Mouse (Mus musculus): ENCODE data around the gene Nfix. TPM values are rescaled to one million over a fixed set of nuclear protein-coding genes. Genes with fewer than 3 reads are reported as not detected.

The Nfix gene
- total RNA-seq, 2 experiments from 2014 or later = 674 to 782 TPM

DNA sequence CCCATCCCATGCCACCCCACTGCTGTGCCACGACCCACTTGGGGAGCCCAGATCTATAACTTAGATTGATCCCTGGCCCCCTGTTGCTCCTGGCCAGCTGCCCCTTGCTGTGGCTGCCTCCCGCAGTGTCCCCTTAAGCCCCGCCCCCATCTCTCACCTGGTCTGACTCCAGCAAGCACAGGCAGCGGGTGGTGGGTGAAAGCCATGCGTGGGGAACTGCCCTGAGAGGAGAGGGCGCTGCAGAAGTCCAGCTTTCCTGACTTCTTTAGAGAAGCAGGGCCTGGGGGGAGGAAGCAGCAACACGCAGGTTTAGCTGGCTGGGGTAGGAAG, 76.6 kb downstream of the Nfix start:
- intact Hi-C loops (cut with DNase I) = no loop called here
- DNase-seq = no peak

DNA sequence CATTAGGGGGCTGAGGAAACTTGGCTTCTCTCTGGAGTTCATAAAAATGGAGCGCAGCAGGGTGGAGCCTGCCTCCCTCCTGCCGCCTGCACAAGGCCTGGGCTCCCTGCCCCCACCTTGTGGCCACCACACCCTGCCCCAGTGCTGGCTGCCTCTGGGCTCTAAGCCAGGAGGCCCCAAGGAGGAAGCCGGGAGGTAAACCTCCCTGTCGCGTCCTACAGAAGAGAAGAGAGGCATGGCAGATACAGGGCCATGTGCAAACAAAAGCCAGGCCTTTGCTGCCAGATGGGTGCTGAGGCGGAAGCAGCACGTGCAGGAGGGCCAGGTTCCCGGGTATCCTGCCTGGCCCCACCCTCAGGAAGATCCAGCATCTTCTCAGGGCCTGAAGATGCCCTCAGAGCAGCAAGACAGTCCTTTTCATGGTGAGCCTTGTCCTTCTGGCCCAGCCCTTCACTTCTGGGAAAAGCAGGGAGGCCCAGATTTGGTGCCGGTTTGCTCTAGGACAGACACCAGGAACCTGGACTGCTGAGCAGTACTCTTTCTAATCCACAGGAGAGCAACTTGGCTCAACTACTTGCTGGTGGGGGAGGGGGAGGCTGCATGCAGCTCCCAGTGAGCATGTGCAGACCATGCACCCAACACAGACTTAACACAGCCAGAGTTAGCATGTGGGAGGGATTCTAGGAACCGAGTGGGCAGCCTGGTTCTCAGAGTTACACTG, 77.1 kb downstream of the Nfix start, which contains the start of gene G430095P16Rik:
Gene G430095P16Rik, plus strand, starts transcription at position 158 of the 721 bp plus-strand sequence.
- peak; percentile 86 for DNase-seq
- intact Hi-C loops (cut with DNase I) = no loop called here

DNA sequence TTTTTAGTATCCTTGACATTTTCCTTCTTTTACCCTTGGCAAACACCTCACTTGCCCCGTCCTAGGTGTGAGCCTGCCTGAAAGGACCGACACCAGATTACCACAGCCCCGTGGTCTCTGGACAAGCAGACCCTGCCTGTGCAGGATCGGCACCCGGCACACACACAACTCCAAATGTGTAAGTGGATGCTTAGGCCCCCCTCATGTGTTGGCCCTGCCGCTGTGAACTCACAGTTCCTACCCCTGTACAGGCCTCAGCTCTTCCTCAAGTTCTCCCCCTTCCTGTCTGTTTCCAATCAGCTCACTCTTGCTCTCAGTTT, 77.7 kb downstream of the Nfix start:
- DNase-seq = no peak
- intact Hi-C loops (cut with DNase I) = no loop called here

DNA sequence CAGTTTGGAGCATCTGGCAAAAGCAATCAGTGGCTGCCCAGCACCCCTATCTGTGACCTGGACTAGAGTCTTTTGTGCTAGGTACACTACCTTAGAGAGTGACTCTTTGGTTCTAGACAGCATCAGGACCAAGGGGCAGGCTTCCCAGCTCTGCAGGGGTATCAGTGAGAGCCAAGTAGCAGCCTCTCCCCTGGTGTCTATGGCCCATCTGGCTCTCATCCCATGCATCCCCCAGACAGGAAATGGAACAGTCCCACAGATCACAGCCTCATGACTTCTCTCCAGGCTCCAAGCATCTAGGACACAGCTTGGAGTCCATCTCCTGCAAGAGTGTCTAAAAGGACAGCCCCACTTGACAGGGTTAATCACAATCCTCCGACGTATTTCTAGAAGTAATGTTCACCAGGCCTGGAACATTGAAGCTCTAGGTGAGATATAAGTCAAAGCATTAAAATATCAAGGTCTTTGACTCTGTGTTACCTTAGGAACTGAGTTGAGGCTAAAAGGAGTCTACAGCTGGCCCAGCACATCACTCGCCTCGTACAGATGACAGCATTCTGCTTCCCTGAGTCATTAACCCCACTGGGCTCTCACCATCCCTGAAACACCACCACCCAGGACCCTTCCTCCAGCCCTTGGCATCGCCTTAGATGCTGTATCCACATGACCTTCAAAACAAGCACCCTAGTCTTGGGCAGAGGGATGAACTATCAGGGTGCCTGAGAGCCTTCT, 81.0 kb downstream of the Nfix start:
- DNase-seq = no peak
- intact Hi-C loops (cut with DNase I) = no loop called here

DNA sequence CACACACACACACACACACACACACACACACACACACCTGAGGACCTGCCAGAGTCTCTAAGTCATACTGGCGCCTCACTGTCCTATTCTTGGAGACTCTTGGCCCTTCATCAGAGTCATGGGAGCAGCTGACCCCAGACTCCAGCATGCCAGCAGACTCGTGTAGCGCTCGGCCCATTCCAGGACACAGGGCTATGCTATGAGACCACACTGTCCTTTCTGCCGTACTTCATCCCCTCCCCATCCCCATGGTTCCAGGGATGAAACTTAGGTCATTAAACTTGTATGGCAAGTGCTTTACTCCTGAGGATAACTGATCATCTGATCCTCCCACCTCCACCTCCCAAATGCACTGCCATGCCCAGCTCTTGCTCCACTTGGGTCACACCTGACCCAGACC, 81.7 kb downstream of the Nfix start:
- DNase-seq = no peak
- intact Hi-C loops (cut with DNase I) = no loop called here

DNA sequence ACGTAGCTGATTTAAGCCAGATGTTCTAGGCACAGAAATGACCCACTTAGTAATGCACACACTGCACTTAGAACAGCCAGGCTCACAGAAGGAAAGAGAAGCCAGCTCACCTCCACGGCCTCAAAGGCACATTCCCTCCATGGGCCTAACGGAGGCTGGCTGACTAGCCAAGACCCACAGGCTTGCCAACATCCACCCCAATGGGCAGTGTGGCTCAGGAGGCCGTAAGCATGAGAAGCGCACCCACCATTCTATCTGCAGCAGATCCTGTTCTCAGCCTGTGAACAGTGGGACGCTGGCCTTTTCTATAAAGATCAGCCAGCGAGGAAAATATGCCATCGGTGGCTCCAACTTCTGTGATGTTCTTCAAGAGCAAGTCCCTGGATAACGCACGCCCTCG, 83.4 kb downstream of the Nfix start:
- DNase-seq = no peak
- intact Hi-C loops (cut with DNase I) = no loop called here

DNA sequence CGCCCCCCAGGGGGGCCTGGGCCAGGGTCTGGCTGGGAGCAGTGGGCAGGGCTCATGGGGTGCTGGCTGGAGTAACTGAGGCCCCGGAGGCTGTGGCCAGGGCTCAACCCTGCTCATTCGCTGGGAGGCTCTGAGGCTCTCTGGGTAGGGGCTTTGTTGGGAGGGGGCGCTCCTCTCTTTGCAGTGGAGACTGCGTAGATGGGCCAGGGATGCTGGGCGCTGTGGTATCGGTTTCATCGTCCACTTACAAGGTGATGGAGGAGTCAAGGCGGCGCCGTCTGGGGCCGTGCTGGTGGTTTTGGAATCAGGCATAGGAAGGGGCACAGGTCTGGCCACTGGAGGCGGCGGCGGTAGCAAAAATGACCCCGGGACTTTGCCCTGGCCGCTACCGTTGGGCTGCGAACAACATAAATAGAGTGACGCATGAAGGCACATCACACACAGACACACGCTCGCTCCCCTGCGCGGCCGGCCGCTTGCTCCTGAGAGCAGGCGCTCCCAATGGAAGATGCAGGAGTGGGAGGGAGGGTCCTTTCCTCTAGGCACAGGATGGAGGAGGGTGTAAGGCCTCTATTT, 84.2 kb downstream of the Nfix start:
- no peak for DNase-seq
- intact Hi-C loops (cut with DNase I) = no loop called here

DNA sequence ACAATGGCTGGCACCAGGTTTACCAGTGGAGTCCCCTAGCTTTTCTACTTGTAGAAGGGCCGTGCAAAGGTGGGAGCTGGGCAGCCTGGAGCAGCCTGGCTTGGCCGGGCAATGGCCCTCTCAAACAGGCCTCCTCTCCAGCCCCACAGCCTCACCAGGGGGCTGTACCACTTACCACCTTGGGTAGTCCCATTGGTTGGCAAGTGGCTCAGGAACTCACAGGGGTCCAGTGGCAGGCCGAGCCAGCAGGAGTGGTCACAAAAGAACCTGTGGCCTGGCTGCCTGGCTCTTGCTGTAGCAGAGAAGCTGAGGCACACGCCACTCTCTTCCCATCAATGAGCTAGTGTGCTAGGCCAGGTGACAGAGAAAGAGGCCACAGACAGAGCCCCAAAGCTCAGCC, 86.0 kb downstream of the Nfix start:
- DNase-seq = no peak
- intact Hi-C loops (cut with DNase I) = no loop called here

DNA sequence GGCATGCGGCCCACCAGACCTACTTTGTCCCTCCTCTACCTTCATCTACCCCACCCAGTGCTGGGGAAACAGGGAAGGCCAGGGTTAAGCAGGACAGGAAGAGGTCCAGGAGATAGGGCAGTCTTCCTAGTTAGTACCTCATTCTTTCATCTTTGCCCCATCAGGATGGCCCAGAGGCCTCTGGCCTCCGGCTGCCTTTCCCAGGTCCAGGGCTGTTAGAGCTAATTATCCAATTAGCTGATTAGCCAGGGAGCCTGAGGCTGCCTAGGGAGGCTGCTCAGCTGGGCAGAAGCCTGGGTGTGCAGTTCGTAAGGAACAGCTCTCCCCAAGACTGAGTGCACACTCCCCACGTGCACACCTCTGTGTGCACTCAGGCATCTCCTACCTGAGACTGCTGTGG, 86.8 kb downstream of the Nfix start:
- no peak for DNase-seq

DNA sequence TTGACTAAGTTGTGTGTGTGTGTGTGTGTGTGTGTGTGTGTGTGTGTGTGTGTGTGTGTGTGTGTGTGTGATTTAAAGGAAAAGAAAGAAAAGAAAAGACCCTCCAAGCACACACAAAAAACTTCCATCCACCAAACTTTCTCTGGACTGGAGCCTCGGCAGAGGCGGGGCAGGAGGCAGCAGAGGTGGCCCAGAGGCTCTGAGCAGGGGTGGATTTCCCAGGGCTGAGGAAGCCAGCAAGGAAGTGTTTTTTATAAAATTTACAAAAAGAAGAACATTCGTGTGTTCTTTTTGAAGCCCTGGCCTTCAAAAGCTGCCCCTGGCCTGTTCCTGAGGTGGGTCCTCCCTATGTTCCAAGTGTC, 87.4 kb downstream of the Nfix start:
- DNase-seq = no peak
- intact Hi-C loops (cut with DNase I) = no loop called here

More for the DNA sequence above, 86.8 kb downstream of the Nfix start:
- intact Hi-C loops (cut with DNase I) = no loop called here

DNA sequence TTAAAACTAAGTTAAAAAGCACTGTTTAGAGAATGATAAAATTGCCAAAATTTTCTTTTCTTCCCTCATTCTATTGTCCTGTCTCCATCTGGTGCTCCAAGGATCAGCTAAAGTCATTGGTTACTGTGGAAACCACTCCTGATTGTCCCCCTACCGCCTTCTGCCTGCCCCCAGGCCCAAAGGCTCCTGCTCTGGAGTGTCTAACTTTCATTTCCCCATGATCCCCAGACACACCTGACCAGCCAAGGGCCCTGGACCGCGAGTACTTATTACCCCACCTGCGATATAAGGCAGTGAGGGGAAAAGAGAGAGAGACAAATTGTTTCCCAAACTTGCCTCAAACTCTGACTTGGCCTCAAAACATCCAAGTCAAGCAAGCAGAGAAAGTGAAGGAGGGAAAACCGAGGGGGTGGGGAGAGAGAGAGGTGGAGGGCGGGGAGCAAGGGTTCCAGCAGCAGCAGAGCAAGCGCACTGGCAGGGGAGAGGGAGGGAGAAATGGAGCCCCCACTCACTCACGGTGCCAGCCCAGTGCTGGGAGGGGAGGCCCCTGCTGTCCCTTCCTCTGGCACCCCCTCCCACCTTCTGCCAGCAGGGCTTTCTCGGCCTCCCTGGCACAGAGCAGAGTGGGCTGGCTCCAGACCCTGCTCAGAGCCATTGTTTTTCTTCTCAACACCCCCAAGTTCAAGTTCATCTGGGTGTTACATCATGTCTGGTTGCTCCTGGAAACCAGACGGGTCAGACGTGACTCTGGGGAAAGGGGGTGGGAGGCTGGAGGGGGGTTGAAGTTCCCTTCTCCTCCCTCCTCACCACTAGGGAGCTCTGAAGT, 88.0 kb downstream of the Nfix start:
- intact Hi-C loops (cut with DNase I) = no loop called here
- DNase-seq = peak; percentile 95

DNA sequence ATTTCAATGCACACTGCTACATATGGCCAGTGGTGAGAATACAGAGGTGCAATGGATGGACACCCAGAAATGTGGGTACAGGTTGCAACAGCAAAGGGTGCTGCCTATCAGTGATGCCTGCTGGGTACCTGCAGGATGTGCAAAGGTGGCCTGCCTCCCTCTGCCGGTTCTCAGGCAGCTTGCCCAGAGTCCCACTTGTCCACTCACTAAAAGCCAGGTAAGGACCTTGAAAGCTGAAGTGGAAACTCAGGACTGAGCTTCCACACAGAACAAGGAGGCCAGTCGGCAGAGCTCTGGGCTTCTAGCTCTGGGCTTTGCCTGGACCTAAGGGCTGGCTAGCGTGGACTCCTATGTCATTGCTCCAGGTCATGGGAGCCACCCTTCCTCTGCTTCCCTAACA, 88.8 kb downstream of the Nfix start:
- DNase-seq = no peak
- intact Hi-C loops (cut with DNase I) = no loop called here

DNA sequence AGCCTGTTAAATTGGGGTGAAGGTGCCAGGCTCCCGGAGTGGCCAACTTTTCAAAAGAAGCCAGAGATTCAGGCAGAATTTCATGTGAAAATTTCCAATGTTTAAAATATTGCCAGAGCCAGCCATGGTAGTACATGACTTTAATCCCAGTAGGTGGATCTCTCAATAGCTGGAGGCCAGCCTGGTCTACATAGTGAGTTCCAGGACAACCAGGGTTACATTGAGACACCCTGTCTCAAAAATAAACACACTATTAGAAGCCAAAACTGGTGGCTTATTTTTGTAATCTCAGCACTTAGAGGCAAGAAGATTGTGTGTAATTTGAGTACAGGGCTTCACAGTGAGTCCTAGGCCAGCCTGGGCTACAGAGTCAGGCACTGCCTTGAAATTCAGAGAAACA, 90.2 kb downstream of the Nfix start:
- intact Hi-C loops (cut with DNase I) = no loop called here
- DNase-seq = no peak

DNA sequence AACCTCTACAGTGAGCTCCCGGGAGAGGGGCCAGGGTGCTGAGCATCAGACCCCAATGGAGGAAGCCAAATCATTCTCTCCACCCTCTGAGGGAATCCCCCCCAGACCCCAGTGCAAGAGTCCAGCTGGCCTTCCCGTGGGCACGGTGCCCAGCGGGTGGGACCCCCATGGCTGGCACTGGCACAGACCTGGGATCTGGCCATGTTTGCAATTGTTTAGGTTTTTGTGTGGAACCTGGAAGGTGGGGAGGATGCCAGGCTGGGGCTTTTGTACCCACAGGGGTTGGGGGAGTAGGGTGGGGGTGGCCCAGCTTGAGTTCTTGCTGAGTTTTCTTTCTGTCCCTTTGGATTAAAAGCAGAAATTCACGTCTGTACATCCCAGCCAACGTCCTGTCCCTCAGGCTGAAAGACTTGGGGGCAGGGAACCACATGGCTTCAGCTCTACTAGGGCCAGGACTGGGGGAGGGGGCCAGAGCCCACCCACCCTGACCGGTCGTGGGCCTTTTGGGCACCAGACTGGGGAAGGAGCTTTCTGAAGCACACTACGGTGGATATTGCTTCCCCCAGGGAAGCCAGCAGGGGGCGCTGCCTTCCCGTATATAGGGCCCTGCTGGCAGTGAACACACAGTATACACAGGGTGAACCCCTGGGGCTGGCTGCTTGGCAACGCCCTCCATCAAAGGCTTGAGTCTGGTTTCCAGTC, 91.2 kb downstream of the Nfix start:
- intact Hi-C loops (cut with DNase I) = no loop called here
- peak; percentile 95 for DNase-seq

DNA sequence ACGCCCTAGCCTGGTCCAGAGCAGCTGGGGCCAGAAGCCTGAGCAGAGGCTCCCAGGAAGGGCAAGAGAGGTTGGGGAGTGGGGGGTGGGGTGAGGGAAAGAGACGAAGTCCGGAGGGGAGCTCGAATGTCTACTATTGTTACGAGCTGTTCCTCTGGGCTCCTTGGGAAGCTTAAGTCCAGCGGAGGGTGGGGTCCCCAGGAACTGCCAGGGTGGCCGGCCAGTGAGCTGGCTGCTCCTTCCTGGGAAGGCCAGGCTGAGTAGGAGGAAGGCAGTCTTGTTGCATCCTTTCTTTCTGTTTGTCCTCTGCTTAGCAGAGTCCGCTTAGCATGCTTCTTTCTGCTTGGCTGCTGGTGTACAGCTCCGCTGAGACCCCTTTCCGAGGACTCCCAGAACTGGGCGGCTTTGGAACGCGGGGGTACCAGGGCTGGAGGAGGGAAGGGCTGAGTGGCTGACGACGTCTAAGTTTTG, 92.0 kb downstream of the Nfix start:
- intact Hi-C loops (cut with DNase I) = no loop called here
- DNase-seq = no peak

DNA sequence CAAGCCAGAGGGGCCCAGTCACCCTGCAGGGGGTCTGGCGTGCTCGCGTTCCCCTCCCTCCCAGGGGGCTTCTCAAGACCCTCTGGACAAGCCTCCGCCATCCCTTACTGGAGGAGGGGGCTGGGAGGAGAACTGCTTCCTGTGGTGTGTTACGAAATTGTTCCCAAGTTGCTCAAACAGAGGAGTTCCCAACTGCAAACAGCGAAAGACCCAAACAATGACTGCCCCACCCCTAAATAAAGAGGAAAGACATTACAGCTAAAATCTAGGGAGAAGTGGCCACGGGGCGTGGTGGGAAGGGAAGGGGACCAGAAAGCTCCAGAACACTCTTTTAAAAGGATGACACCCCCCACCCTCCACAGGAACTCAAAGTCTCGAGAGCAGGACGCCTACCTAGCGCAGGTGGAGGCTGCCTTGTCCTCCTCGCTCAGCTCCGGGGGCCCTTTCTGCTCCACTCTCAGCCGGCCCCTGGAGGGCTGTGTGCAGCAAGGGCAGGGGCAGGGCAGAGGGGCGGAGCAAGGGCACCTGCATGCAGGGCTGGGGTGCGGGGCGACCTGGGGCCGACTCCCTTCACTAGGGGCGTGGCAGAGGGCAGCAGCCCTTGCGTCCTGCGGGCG, 92.8 kb downstream of the Nfix start:
- intact Hi-C loops (cut with DNase I) = no loop called here
- DNase-seq = no peak

DNA sequence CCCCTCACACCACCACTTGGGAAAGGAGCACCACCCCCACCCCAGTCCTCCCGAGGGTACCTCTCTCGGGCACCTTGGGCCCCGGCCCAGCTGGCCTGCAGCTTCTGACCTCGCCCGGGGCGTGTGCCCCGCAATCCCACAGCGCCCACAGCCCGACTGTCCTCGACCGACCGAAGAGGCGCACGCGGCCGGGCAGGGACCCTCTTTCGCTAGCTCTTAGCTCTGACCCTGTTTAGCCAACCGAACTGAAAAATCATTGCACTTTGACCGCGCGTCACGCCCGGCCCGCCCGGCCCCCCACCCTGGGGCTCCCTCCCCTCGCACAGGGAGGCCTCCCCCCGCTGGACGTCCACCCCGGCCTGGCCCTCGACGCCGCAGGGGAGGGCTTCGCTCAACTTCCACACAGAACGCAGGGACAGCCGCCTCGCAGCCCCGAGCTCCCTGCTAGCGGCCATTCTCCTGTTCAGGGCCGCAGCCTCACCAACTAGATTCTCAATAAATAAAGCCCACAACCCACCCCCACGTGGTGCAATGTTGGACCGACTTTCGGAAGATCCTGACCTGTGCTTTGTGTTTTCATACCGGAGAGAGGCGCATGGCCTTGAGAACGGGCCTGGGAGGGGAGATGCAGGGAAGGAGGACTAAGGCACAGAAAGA, 93.4 kb downstream of the Nfix start:
- intact Hi-C loops (cut with DNase I) = no loop called here

DNA sequence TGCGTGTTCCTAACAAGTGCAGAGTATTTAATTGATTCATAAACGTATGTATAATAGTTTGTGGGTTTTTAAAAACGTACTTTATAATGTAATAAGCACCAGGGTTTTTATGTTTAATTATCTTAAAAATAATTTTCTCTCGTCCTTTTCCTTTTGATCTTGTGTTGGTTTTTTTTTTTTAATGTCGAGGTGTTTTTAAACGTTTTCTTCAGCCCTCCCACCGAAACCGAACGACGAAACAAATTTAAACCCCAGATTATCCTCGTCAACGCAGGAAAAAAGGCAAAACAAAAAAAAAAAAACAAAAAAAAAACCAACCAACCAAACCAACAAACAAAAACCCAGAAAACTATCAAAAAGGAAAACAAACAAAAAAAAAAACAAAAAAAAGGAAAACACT, 94.2 kb downstream of the Nfix start:
- no peak for DNase-seq
- intact Hi-C loops (cut with DNase I) = no loop called here

More for the DNA sequence above, 93.4 kb downstream of the Nfix start:
- DNase-seq = no peak

DNA sequence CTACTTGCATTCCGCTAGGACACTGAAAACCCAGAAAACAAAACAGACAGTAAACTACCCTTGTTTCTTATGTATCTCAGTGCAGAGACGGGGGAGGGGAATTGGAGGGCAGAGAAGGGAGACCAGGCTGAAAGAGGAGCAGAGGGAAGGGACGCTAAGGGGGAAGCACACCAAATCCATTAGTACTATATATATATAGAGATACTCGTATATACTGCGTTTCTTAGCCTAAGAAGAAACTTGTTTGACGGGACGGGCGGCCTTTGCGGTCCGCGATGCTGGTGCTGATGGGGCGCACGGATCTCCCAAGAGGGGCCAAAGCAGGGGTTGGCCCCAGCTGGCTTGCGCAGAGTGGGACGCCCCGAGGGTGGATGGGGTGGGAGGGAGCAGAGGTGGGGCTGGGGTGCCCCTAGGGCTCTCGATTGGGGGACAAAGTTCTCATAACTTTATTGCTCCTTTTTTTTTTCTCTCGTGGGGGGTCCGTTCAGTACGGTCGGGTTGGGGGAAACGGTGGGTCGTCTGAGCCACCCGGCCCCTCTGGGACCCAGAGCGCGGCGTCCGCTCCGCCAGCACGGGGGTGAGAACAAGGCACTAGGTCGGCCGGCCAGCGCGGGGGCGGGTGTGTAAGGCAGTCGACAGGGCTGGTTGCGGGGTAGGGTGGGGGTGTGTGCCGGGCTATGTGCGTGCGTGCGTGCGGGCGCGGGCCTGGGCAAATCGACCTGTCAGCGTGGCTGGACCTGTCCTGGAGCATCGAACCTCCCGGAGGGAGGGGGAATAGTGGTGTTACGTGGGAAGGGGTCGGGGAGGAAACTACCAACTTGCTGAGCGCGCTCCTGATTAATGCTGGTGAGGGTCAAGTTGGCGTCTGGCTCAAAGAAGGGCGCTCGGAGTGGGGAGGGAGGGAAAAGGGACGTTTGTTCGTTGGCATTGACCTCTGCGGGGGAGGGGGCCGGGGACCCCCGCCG, 95.0 kb downstream of the Nfix start:
- intact Hi-C loops (cut with DNase I) = no loop called here
- no peak for DNase-seq
